Mouse (Mus musculus): ENCODE data around the gene S100b.

The S100b gene

GRCm38 (mm10) chr10:76261447-76261846 lies 7.8 kb downstream of the S100b start:
- no peak for DNase-seq

GRCm38 (mm10) chr10:76262431-76262830 lies 8.8 kb downstream of the S100b start:
- DNase-seq: no peak

DNA sequence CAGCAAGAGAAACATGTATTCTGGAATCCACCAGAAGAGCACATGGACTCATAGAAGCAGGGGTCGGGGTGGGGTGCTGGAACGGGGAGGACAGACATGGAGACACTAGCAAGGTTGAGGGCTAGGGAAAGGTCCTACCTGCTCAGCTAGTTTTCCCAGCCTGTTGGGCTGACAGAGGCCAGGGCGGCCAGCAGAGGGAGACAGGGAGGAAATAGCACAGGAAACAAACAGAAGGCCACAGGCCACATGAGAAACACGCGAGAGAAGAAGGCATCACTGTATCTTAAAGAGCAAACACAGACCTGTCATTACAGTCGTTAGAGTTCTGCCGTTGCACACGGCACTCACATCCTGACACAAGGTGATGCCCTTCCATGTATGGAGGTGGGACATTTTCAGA lies 17.6 kb downstream of the S100b start:
- DNase-seq: no peak

GRCm38 (mm10) chr10:76275256-76275655 lies 21.6 kb downstream of the S100b start:
- no peak for DNase-seq

- no peak for DNase-seq
These were observed 25.0 kb downstream of the S100b start for GRCm38 (mm10) chr10:76278541-76279097.

GRCm38 (mm10) chr10:76288268-76288993 lies 34.8 kb downstream of the S100b start:
- no peak for DNase-seq

- no peak for DNase-seq
These were observed 35.4 kb downstream of the S100b start for GRCm38 (mm10) chr10:76289052-76289451.

DNA sequence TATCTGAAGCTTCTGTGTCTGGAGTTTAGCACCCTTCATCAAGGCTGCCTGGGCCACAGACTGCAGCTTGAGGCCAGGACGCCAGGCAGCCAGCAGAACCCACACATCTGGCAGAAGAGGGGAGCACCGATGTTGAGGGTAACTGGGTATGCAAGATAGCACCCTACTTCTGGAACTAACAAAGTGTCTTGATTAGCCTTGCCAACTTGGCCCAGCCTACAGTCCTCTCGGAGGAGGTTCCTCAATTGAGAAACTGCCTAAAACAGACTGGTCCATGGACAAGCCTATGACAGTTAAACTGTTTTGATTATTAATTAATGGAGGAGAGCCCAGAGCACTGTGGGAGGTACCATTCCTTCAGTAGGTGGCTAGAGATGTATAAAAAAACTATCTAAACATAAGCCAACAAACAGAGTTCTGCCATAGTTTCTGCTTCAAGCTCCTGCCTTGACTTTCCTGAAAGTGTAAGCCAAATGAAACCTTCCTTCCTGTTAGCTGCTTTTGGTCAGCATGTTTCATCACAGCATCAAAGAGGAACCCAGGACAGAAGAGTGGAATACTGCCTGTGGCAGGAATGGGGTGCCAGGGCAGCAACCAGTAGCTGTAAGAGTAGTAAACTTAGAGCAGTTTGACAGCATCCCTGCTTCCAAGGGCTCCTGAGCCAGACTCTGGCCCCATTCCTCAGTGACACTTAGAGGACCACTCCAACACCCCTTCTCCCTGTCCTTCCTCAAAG lies 36.5 kb downstream of the S100b start:
- DNase-seq: no peak

- DNase-seq: no peak
These were observed 39.6 kb downstream of the S100b start for GRCm38 (mm10) chr10:76293222-76293621.

DNA sequence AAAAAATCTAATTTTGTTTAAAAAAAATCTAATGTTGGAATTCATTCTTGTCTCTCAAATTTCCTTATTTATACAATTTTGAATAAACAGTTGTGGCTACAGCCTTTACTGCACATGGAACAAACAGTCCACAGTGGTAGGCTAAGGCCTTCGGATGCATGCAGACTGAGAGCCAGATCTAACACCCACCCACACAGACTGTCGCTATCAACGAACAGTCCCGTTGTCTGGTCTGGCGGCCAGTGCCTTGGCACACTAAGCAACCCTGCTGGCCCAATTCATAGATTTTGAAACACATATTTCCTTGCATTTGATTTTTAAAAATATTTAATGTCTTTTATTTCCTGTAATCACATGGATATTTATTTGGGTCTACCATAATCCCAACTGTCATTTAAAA lies 46.5 kb downstream of the S100b start:
- DNase-seq: no peak

DNA sequence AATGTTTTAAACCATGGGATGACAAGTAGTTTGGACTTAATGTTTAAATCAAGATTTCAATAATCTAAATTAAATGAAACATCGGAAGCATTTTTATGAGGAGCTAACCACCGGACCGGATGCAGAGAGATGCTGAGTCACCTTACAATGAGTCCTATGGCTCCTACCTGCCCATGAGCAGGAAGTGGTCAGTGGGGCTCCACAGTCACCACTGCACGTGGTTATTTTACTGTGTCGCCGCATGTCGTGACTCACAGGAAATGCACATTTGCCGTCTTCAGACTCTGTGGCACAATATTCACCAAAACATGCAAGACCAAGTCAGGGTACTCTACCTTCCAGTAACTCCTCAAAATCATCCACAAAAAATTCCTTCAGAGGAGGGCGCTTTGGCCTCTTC lies 53.1 kb downstream of the S100b start:
- no peak for DNase-seq
